In genomic region chr5:125217426-125218170, GRCm38 (mm10) we compare ENCODE assay signal across 8 mouse cellular contexts. TPM values are rescaled to one million over a fixed set of nuclear protein-coding genes. Genes with fewer than 3 reads are reported as not detected.
DNase-seq lines count a peak whose midpoint lies in the region; ATAC-seq and TF ChIP-seq lines count a peak whose summit lies in the region.

No protein-coding gene starts in this region.

- no peaks in the 10 kb centered on the region for H3K27me3 ChIP-seq in cerebellum, adult 2 months (ENCODE audit: control insufficient read depth, insufficient read depth, low read length)
- no peaks in the 10 kb centered on the region for H3K27me3 ChIP-seq in midbrain, embryonic 11.5 days (ENCODE audit: control insufficient read depth, insufficient read depth, low read length)
- peaks cover 37% of the 10 kb centered on the region for H3K27me3 ChIP-seq in midbrain, embryonic 10.5 days (ENCODE audit: low read depth, poor library complexity, severe bottlenecking)
- H3K27me3 ChIP-seq in midbrain, embryonic 13.5 days = no peaks in the 10 kb centered on the region

- no peak for ATAC-seq in midbrain, embryonic 11.5 days (ENCODE audit: low FRiP score)
- ATAC-seq in midbrain, embryonic 13.5 days = peak; percentile 34; the same call in 1 of the 2 replicates
- no peak for ATAC-seq in frontal cortex, adult (ENCODE audit: low TSS enrichment)

- H3K27ac ChIP-seq in cerebellum, adult 2 months (ENCODE audit: insufficient read depth, low read length) = no peak overlapping the region
- peak overlapping the region; percentile 44; the same call in 1 of the 2 replicates for H3K27ac ChIP-seq in midbrain, embryonic 11.5 days (ENCODE audit: low read depth, low read length)
- H3K27ac ChIP-seq in midbrain, embryonic 10.5 days (replicated peaks) = no peak overlapping the region; the same call in 1 of the 2 replicates
- H3K27ac ChIP-seq in midbrain, embryonic 13.5 days = peak overlapping the region; percentile 80

- DNase-seq in cerebellum, adult 9-11 months = peak; percentile 41
- DNase-seq in cerebellum, adult 2 months = no peak
- no peak for DNase-seq in midbrain, embryonic 11.5 days (ENCODE audit: low spot score, missing footprints)
- DNase-seq in midbrain, embryonic 10.5 days (ENCODE audit: low spot score) = no peak
- DNase-seq in retina, postnatal 1 day = peak; percentile 85
- DNase-seq in adrenal gland, postnatal 25 days = no peak

- WGBS in cerebellum, adult 2 months = 74% methylated on average over 9 of the region's 9 CpGs
- 70% methylated on average over 9 of the region's 9 CpGs for WGBS in midbrain, embryonic 11.5 days
- 78% methylated on average over 9 of the region's 9 CpGs for WGBS in midbrain, embryonic 10.5 days
- 50% methylated on average over 9 of the region's 9 CpGs for WGBS in midbrain, embryonic 13.5 days

- no peak for TF ChIP-seq POLR2A in cerebellum, adult 2 months (IDR thresholded peaks at IDR 0.05; ENCODE audit: borderline replicate concordance, insufficient read depth, low read length)

- H3K4me1 ChIP-seq in cerebellum, adult 2 months (ENCODE audit: control insufficient read depth, insufficient read depth, low read length) = peaks cover 36% of the 10 kb centered on the region
- H3K4me1 ChIP-seq in midbrain, embryonic 11.5 days (ENCODE audit: control insufficient read depth, insufficient read depth, low read length) = peaks cover 17% of the 10 kb centered on the region
- peaks cover 33% of the 10 kb centered on the region for H3K4me1 ChIP-seq in midbrain, embryonic 10.5 days
- peaks cover 36% of the 10 kb centered on the region for H3K4me1 ChIP-seq in midbrain, embryonic 13.5 days (replicated peaks)

- no peaks in the 10 kb centered on the region for H3K36me3 ChIP-seq in midbrain, embryonic 11.5 days (ENCODE audit: control insufficient read depth, insufficient read depth, low read length)
- H3K36me3 ChIP-seq in midbrain, embryonic 10.5 days = no peaks in the 10 kb centered on the region
- H3K36me3 ChIP-seq in midbrain, embryonic 13.5 days = no peaks in the 10 kb centered on the region

- no peak overlapping the region for H3K4me2 ChIP-seq in midbrain, embryonic 11.5 days
- H3K4me2 ChIP-seq in midbrain, embryonic 13.5 days (replicated peaks) = no peak overlapping the region

- peak overlapping the region; percentile 16; the same call in 1 of the 2 replicates for H3K9ac ChIP-seq in midbrain, embryonic 11.5 days (ENCODE audit: low read length)
- no peak overlapping the region for H3K9ac ChIP-seq in midbrain, embryonic 13.5 days (replicated peaks)

- no peaks in the 10 kb centered on the region for H3K9me3 ChIP-seq in midbrain, embryonic 11.5 days (ENCODE audit: control insufficient read depth, low read length)
- no peaks in the 10 kb centered on the region for H3K9me3 ChIP-seq in midbrain, embryonic 10.5 days (replicated peaks)
- H3K9me3 ChIP-seq in midbrain, embryonic 13.5 days = no peaks in the 10 kb centered on the region

- TF ChIP-seq CTCF in cerebellum, adult 2 months (IDR thresholded peaks at IDR 0.05; ENCODE audit: borderline replicate concordance, insufficient read depth, low read depth, low read length) = no peak

- H3K4me3 ChIP-seq in cerebellum, adult 2 months (replicated peaks; ENCODE audit: insufficient read depth, low read depth, low read length) = no peak overlapping the region
- H3K4me3 ChIP-seq in midbrain, embryonic 11.5 days (ENCODE audit: low read depth, low read length) = no peak overlapping the region
- no peak overlapping the region for H3K4me3 ChIP-seq in midbrain, embryonic 10.5 days
- H3K4me3 ChIP-seq in midbrain, embryonic 13.5 days (replicated peaks) = no peak overlapping the region

RNA-seq across cellular contexts. Expression of gene Ncor2, which starts 38.6 kb away (rescaled TPM):
- 86.8 and 93.2 TPM in 2 replicates for polyA plus RNA-seq in cerebellum, adult 2 months (2012; rRNA removed)
- polyA plus RNA-seq in midbrain, embryonic 11.5 days (2014; fragmentation: Nextera tagmentation; extraction: Ambion mirVana) = 13.4 and 14.7 TPM in 2 replicates
- 16.2 and 19.1 TPM in 2 replicates for polyA plus RNA-seq in midbrain, embryonic 10.5 days (2016; fragmentation: Nextera tagmentation; extraction: Ambion mirVana)
- polyA plus RNA-seq in midbrain, embryonic 13.5 days (2015; fragmentation: Nextera tagmentation; extraction: Ambion mirVana) = 20.2 and 22.6 TPM in 2 replicates
- 316 and 358 TPM in 2 replicates for total RNA-seq in adrenal gland, postnatal 25 days (2021)

Comparison
In these comparisons a context has a peak if more than half of its experiments do, and no peak if none do; other contexts are left out.
1. DNase-seq: peak in cerebellum, adult 9-11 months (single experiment) and retina, postnatal 1 day (single experiment); none in cerebellum, adult 2 months (0 of 2), midbrain, embryonic 11.5 days (single experiment), midbrain, embryonic 10.5 days (single experiment) and adrenal gland, postnatal 25 days (single experiment).
2. H3K27ac ChIP-seq: peak in midbrain, embryonic 11.5 days (single experiment) and midbrain, embryonic 13.5 days (single experiment); none in cerebellum, adult 2 months (single experiment) and midbrain, embryonic 10.5 days (single experiment).